Comparison of ENCODE assay signal across 16 mouse cellular contexts in the genomic region with DNA sequence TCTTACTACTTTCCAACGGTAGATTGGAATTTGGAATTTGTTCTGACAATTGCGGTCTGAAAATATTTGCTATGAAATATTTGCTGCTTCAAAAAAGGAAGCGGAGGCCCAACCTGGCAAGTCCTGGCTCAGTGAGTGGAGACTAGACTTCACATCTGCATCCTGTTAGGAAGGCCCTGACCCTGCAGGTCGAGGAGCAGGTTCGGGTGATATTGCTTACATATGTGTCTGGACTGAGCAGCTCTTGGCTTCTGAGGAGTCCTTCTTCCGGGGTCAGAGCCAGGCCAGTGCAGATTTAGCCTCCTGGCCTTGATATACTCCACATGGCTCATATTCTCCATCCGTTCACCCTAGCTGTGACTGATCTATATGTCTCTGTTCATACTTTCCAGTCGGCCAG.
DNase-seq lines count a peak whose midpoint lies in the region; ATAC-seq lines count a peak whose summit lies in the region.
"Had no signal": no experiment of that assay in that cellular context is flagged by ENCODE, and none has a peak within 500 bp of the region (broad histone marks: within the 10 kb centered on the region; RNA-seq: fewer than 3 reads in every experiment).

No protein-coding gene starts in this region.

- no peaks in the 10 kb centered on the region for H3K36me3 ChIP-seq in hindbrain, embryonic 10.5 days
- H3K36me3 ChIP-seq in hindbrain, embryonic 13.5 days, result no peaks in the 10 kb centered on the region
- no peaks in the 10 kb centered on the region for H3K36me3 ChIP-seq in neural tube, embryonic 15.5 days
- H3K36me3 ChIP-seq: heart, embryonic 15.5 days; liver, embryonic 13.5 days; midbrain, embryonic 13.5 days had no signal

- H3K9me3 ChIP-seq in hindbrain, embryonic 10.5 days, result no peaks in the 10 kb centered on the region
- H3K9me3 ChIP-seq in hindbrain, embryonic 13.5 days, result no peaks in the 10 kb centered on the region
- H3K9me3 ChIP-seq in neural tube, embryonic 15.5 days (replicated peaks), result no peaks in the 10 kb centered on the region
- H3K9me3 ChIP-seq: heart, embryonic 15.5 days; liver, embryonic 13.5 days; midbrain, embryonic 13.5 days had no signal

- no peak overlapping the region for H3K9ac ChIP-seq in hindbrain, embryonic 13.5 days
- no peak overlapping the region for H3K9ac ChIP-seq in neural tube, embryonic 15.5 days (replicated peaks)
- H3K9ac ChIP-seq: forebrain, postnatal 0 days; heart, embryonic 15.5 days; liver, embryonic 13.5 days; midbrain, embryonic 13.5 days had no signal

- H3K4me3 ChIP-seq in hindbrain, embryonic 10.5 days, result no peak overlapping the region
- H3K4me3 ChIP-seq in hindbrain, embryonic 13.5 days, result no peak overlapping the region
- H3K4me3 ChIP-seq in neural tube, embryonic 15.5 days (replicated peaks), result no peak overlapping the region
- H3K4me3 ChIP-seq: heart, embryonic 15.5 days; liver, embryonic 13.5 days; midbrain, embryonic 13.5 days had no signal

- H3K27me3 ChIP-seq in hindbrain, embryonic 10.5 days (ENCODE audit: insufficient read depth, poor library complexity, severe bottlenecking), result no peaks in the 10 kb centered on the region
- no peaks in the 10 kb centered on the region for H3K27me3 ChIP-seq in hindbrain, embryonic 13.5 days
- H3K27me3 ChIP-seq in neural tube, embryonic 15.5 days (replicated peaks), result no peaks in the 10 kb centered on the region
- H3K27me3 ChIP-seq: heart, embryonic 15.5 days; liver, embryonic 13.5 days; midbrain, embryonic 13.5 days had no signal

- peak; percentile 62 for DNase-seq in hindbrain, embryonic 10.5 days (ENCODE audit: low spot score)
- peak; percentile 70 for DNase-seq in neural tube, embryonic 10.5 days (ENCODE audit: extremely low spot score, low spot score)
- peak; percentile 76 for DNase-seq in hindlimb bud, embryonic 11.5 days (ENCODE audit: extremely low spot score, low read depth, low spot score)
- DNase-seq in yolk sac, embryonic 10.5 days (ENCODE audit: low spot score), result peak; percentile 36
- DNase-seq in adrenal gland, adult 8-10 months, result no peak
- no peak for DNase-seq in layer of hippocampus, adult 11-12 months (ENCODE audit: low spot score)
- DNase-seq: adrenal gland, postnatal 14 days; cerebellum, adult 9-10 months; forebrain, postnatal 0 days; liver, embryonic 13.5 days; lung, postnatal 10 days had no signal

- H3K4me1 ChIP-seq in hindbrain, embryonic 10.5 days (replicated peaks), result no peaks in the 10 kb centered on the region
- H3K4me1 ChIP-seq in hindbrain, embryonic 13.5 days (replicated peaks), result no peaks in the 10 kb centered on the region
- H3K4me1 ChIP-seq in neural tube, embryonic 15.5 days, result no peaks in the 10 kb centered on the region
- H3K4me1 ChIP-seq: heart, embryonic 15.5 days; liver, embryonic 13.5 days; midbrain, embryonic 13.5 days had no signal

- H3K4me2 ChIP-seq in hindbrain, embryonic 13.5 days, result no peak overlapping the region
- no peak overlapping the region for H3K4me2 ChIP-seq in neural tube, embryonic 15.5 days
- H3K4me2 ChIP-seq: heart, embryonic 15.5 days; liver, embryonic 13.5 days; midbrain, embryonic 13.5 days had no signal

- 66% methylated on average over 8 of the region's 8 CpGs for WGBS in hindbrain, embryonic 10.5 days
- WGBS in hindbrain, embryonic 13.5 days, result 80% methylated on average over 8 of the region's 8 CpGs
- WGBS in neural tube, embryonic 15.5 days, result 81% methylated on average over 8 of the region's 8 CpGs

- ATAC-seq in hindbrain, embryonic 13.5 days (ENCODE audit: low FRiP score), result no peak
- ATAC-seq in neural tube, embryonic 15.5 days (ENCODE audit: low FRiP score), result no peak
- ATAC-seq: forebrain, postnatal 0 days; hindbrain, postnatal 0 days; midbrain, embryonic 13.5 days had no signal

- H3K27ac ChIP-seq in hindbrain, embryonic 10.5 days, result no peak overlapping the region
- H3K27ac ChIP-seq in hindbrain, embryonic 13.5 days, result no peak overlapping the region
- no peak overlapping the region for H3K27ac ChIP-seq in neural tube, embryonic 15.5 days (replicated peaks)
- H3K27ac ChIP-seq: heart, embryonic 15.5 days; hindbrain, postnatal 0 days; liver, embryonic 13.5 days; midbrain, embryonic 13.5 days had no signal

Comparison
In these comparisons a context has a peak if more than half of its experiments do, and no peak if none do; other contexts are left out.
1. DNase-seq: peak in hindbrain, embryonic 10.5 days (single experiment), neural tube, embryonic 10.5 days (single experiment), hindlimb bud, embryonic 11.5 days (single experiment) and yolk sac, embryonic 10.5 days (single experiment); none in adrenal gland, adult 8-10 months (single experiment) and layer of hippocampus, adult 11-12 months (single experiment).